Mouse (Mus musculus): ENCODE results near the gene Slc9a3r1.
A peak's percentile ranks its signal among the peaks of the same experiment; 100 is the strongest.

Gene Slc9a3r1

GRCm38 (mm10) chr11:115162205-115162601 is 938 bp upstream of the Slc9a3r1 start:
- no peak for DNase-seq (ENCODE audit: low read depth, low spot score)

GRCm38 (mm10) chr11:115163568-115164150 is 518 bp downstream of the Slc9a3r1 start:
- no peak for DNase-seq (ENCODE audit: low read depth, low spot score)

GRCm38 (mm10) chr11:115164341-115164975 is 1.3 kb downstream of the Slc9a3r1 start:
- no peak for DNase-seq (ENCODE audit: low read depth, low spot score)

DNA sequence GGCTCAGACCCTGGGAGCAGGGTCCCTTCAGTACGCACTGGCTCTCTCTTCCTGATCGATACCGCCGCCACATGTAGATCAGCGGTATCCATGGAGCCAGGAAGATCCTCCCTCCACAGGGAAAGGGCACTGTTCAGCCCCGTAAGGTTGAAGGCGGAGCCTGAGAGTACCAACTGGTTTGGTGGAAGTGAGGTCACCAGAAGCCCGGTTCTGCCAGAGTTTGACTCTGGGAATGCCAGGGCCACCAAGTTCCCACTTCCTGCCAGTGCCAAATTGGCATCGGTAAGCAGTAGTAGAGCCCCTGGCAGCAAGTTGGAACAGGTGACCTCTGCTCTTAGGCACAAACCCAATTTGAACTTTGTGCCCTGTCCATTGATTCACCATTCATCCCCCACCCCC is 1.8 kb downstream of the Slc9a3r1 start:
- DNase-seq (ENCODE audit: low read depth, low spot score) = no peak

DNA sequence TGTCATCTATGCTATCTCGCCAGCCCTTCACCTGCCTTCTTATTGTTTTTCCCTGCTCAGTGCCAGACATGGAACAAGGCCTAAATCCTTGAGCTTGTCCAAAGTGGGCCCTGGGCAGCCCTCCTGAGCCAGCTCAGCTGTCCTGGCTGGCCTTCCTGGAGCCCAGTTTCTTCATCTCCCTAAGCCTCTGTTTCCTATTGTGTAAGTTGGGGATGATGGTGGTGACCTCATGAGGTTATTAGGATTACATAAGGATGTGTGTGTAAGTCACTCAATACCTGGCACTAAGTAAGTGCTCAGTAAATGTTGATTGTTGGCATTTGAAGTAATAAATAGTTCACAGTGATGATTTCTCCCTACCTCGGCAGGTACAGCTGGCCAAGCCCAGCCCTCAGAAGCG is 3.6 kb downstream of the Slc9a3r1 start:
- DNase-seq (ENCODE audit: low read depth, low spot score) = no peak

DNA sequence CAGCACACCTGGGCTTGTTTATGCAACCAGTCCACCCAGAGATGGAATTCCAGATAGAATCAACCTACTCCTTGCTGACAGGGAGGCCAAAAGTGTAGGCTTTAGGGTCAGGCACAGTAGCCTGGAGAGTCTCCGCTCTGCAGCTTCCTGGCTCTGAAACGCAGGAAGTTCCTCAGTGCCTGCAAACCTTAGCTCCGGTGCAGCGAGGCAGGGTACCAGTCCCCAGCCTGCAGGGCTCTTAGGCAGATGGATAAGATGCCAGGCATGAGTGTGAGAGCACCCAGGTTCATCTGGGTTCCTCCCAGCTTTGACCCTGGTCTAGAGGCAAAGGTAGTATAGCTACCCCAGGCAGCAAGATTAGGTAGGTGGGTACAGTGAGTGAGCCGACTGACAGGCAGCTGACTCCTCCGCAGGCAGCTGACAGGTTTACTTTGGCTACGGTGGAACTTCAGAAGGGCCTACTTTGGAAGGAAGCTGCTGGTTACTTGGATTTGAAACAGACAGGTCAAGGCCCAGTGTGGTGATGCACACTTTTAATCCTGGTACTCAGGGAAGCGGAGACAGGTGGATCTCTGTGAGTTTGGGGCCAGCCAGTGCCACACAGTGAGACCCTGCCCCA is 4.6 kb downstream of the Slc9a3r1 start:
- DNase-seq (ENCODE audit: low read depth, low spot score) = no peak

GRCm38 (mm10) chr11:115169430-115169829 is 6.3 kb downstream of the Slc9a3r1 start:
- DNase-seq (ENCODE audit: low read depth, low spot score) = no peak

DNA sequence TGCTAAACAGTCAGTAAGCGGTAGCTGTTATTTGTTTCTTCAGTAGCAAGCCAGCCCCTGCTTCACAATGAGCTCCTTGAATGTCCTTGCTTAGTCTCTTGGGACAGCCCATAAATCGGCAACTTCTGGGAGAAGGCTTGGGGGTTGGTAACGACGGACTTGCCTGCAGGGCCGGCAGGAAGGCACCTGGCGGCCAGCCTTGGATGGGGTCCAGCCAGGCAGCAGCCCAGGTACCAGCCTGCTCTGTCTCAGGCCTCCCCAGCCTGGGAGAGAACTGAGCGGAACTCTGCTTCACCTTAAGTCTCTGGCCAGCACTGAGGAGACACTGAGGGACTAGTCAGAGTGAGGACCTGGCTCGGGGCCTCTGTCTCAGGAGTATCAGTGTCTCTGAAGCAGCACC is 8.0 kb downstream of the Slc9a3r1 start:
- DNase-seq (ENCODE audit: low read depth, low spot score) = no peak

DNA sequence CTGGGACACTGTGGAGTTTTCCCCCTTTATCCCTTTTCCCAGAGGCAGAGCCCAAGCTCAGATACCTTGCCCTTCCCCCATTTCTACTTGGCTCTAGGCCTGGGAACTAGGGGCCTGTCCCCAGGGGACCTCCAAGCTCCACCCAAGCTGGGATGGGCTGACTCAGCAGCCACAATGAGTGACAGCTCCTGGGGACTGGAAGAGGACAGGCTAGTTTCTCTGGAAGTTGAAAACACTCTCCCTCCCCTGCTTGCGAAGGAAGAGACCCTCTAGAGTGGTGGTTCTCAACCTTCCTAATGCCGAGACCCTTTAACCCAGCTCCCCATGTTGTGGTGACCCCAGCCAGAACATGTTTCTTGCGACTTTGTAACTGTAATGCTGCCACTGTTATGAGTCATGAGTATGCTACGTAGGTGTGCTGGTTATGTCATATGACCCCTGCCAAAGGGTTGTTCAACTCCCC is 9.7 kb downstream of the Slc9a3r1 start:
- DNase-seq (ENCODE audit: low read depth, low spot score) = no peak

DNA sequence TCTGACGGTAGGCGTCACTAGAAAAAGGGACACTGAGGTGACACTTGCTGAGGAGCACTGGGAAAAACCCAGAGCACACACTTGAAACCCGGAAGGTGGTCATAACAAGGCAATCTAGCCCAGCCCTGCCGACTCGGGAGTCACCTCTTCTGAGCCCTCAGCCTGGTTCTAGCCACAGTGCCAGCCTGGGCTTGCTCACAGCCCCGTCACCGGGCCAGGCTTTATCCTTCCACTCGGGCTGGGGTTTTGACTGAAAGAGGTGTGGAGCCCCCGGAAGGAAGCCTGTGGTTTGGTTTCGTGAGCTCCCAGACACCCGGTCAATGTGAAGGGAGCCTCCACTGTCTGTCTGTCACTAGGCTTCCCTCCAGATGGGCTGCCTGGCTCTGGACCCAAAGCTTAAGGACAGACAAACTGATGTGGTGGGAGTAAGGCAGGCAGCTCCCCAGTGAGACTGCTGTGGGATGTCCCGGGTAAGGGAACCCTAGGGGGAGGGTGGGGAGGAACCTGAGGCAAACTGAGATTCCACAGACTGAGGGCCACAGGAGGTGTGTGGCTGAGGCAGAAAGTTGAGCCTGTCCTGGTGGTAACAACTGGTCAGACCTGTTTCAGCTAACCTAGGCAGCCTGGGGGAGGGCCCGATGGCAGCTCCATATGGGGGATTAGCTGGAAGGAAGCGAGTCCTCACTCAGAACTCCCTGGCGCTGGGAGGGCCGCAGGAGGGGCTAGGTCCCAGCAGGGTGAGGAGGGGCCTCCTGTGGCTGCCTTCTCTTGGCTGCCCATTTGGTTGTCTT is 10.6 kb downstream of the Slc9a3r1 start:
- DNase-seq (ENCODE audit: low read depth, low spot score) = no peak

DNA sequence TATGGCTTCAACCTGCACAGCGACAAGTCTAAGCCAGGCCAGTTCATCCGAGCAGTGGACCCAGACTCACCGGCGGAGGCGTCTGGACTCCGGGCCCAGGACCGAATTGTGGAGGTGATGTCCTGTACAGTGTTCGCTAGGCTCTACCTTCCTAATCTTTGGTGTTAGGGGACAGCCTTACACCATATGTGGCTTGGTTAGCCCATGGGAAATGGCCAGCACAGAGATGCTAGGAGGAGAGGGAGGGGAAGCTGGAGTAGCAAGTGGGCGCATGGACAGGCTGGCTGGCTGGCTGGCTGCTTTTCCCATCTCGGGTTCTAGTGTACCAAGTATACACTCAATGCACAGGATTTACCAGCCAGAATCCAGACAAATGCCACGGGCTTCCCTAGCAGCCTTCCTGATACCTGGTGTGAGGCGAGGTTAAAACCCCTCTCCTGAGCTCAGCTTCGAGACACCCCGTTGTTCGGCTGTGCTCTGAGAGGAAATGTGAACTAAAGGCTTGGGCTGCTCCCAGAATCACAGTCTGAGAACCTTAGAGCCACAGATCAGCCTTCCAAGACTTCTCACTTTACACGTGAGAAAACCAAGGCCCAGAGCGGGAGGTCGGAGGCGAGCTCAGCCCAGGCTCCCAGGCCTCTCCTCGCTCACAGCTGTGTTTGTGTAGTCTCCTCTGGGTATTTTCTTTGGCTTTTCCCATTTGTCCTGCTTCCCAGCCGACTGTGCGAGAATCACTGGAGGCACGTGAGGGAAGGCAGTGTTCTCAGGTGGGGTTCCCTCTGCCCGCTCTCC is 13.5 kb downstream of the Slc9a3r1 start:
- no peak for DNase-seq (ENCODE audit: low read depth, low spot score)

GRCm38 (mm10) chr11:115177559-115178195 is 14.5 kb downstream of the Slc9a3r1 start:
- no peak for DNase-seq (ENCODE audit: low read depth, low spot score)

- DNase-seq (ENCODE audit: low read depth, low spot score) = no peak
Measured at GRCm38 (mm10) chr11:115178766-115179165, 15.6 kb downstream of the Slc9a3r1 start.

DNA sequence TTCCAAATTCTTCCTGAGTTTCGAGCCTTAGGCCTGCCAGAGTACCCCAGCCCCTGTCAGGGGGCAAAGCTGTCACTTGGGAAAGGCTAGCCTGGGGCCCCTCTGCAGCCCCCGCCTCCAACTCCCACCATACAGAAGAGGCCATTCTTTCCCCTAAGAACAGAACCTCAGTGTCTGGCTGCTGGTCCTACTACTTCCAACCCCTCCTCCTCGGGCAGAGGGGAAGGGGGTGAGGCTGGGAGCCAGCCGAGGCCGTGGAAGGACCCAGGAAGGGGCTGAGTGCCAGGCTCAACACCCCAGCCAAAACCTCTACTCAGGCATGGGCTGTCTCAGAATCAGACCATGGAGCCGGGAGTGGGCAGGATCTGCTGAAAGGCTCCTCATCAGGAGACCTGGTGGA is 16.1 kb downstream of the Slc9a3r1 start:
- DNase-seq (ENCODE audit: low read depth, low spot score) = no peak

GRCm38 (mm10) chr11:115179881-115180280 is 16.7 kb downstream of the Slc9a3r1 start:
- no peak for DNase-seq (ENCODE audit: low read depth, low spot score)

DNA sequence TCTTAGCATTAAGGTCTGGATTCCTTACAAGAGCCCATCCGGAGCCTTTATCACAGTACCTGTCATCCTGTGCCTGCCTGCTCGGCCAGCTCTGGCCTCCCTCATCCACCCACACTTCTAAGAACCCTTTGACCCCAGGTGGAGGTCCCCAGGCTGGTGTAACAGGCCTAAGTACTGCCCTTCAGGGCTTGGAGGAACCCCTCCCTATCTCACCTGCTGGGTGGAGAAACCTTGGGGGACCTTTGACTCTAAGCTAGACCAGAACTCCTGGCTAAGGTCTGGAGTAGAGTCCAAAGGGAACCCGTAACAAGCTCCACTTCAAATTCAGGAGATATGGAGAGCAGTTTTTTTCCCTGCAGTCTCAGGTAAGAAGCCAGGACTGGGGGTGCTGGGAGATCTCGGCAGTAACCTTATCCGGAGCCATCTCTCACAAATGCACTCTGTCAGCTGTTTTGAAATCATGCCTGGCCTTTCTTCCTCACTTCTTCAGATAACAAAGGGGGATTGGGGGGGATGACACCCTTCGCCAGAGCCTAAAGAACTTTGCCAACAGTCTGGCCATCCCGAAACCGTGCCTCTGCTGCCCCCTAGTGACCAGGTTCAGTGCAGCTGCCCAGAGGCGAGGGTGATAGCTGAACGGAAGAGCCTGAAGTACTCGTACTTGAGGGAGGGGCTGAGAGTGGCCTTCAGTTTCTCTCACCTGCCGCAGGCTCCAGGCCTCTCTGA is 18.9 kb downstream of the Slc9a3r1 start:
- DNase-seq (ENCODE audit: low read depth, low spot score) = no peak

DNA sequence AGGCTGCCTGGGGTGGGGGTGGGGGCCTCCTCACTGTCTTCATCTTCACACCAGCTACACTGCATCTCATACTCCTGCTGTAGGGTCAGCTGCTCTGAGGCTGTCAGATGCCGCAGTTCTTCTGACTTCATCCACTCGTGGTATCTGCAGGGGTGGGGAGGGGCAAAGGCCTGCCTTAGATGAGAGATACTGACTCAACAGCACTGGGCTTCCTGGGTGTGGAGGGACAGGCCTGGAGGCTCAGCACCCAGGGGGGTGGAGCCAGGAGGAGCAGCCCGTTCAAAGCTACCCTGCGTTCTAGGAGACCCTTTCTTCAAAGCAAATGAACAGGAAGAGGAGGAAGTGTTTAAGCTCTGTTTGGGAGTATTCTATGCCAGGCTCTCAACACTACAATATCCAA is 21.8 kb downstream of the Slc9a3r1 start:
- no peak for DNase-seq (ENCODE audit: low read depth, low spot score)

GRCm38 (mm10) chr11:115187224-115187639 is 24.1 kb downstream of the Slc9a3r1 start, which contains the start of gene Tmem104:
TSS of gene Tmem104 (plus strand) at chr11:115187487.
- DNase-seq (ENCODE audit: low read depth, low spot score) = peak; percentile 83

DNA sequence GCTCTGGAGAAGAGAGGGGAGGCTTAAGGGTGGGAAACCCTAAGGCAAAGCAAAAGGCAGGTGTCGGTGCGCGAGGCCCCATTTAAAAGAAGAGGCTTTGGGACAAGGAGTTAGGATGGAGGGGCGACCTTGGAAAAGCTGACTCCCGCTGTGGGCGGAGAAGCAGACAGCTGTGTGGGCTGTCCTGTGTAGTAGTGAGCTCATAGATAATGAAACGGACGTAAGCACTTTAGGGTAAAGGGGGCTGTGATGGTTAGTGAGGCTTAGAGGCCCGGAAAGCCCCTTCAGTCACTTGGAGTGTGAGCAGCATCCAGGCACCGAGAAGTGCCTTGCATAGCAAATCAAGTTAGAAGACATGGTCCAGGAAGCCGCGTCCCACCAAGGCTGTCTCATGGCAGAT is 24.6 kb downstream of the Slc9a3r1 start, which contains the start of gene Nat9:
TSS of gene Nat9 (minus strand) at position 167 of the 400 bp plus-strand sequence.
- DNase-seq (ENCODE audit: low read depth, low spot score) = no peak

Data from c-Kit-negative CD71-positive TER-119-positive erythroid progenitor cells, embryonic 14.5 days (primary cell).